Mouse (Mus musculus) embryonic facial prominence, embryonic 13.5 days (tissue): ENCODE results near the gene Atxn1. TPM values are rescaled to one million over a fixed set of nuclear protein-coding genes. Genes with fewer than 3 reads are reported as not detected.

Experiments used
- ATAC-seq: fragments of 200-750 bp; cut with Nextera tagmentation; 2 replicates; pipeline ENCODE4 v1.8.0; 2017; ENCODE audit warnings: low read depth; ENCODE audit not compliant: insufficient number of reproducible peaks, insufficient read depth, low FRiP score, low TSS enrichment
- H3K27ac ChIP-seq: fragments of 300-500 bp; sonication (generic); 2 replicates; pipeline ENCODE4 v1.5.1; 2015; ENCODE audit warnings: moderate library complexity, mild to moderate bottlenecking, inconsistent platforms
- H3K27me3 ChIP-seq: fragments of 300-500 bp; sonication (generic); 2 replicates; pipeline ENCODE4 v1.6.1; 2015; ENCODE audit warnings: mild to moderate bottlenecking, inconsistent platforms
- H3K36me3 ChIP-seq: fragments of 300-500 bp; sonication (generic); 2 replicates; pipeline ENCODE4 v1.6.1; 2015; ENCODE audit warnings: mild to moderate bottlenecking, inconsistent platforms
- H3K4me1 ChIP-seq: fragments of 300-500 bp; sonication (generic); 2 replicates; pipeline ENCODE4 v1.6.1; 2015; ENCODE audit warnings: inconsistent platforms
- H3K4me2 ChIP-seq: fragments of 300-500 bp; sonication (generic); 2 replicates; pipeline ENCODE4 v1.6.1; 2015; ENCODE audit warnings: moderate library complexity, mild to moderate bottlenecking, inconsistent platforms
- H3K4me3 ChIP-seq: fragments of 300-500 bp; sonication (generic); 2 replicates; pipeline ENCODE4 v1.5.1; 2015; ENCODE audit warnings: mild to moderate bottlenecking, inconsistent platforms
- H3K9ac ChIP-seq: fragments of 300-500 bp; sonication (generic); 2 replicates; pipeline ENCODE4 v1.6.1; 2015; ENCODE audit warnings: mild to moderate bottlenecking, inconsistent platforms
- H3K9me3 ChIP-seq: fragments of 300-500 bp; sonication (generic); 2 replicates; pipeline ENCODE4 v1.6.1; 2016; ENCODE audit warnings: inconsistent platforms
- WGBS: fragments of 180-500 bp; shearing (Covaris S2); methylation state at CpG from one replicate; pipeline ENCODE4 v1.1.7; 2015; ENCODE audit warnings: mixed read lengths; 5-methylcytosine and 5-hydroxymethylcytosine counted together
- polyA plus RNA-seq: library from polyadenylated mRNA; unstranded; fragments of >200 nt; fragmentation: Nextera tagmentation; extraction: Ambion mirVana; gene quantifications from 2 replicates; pipeline ENCODE4 v1.2.1, GENCODE M21; 2015

Atxn1 gene
- polyA plus RNA-seq, 1 experiment from 2014 or later: 5.5 TPM

DNA sequence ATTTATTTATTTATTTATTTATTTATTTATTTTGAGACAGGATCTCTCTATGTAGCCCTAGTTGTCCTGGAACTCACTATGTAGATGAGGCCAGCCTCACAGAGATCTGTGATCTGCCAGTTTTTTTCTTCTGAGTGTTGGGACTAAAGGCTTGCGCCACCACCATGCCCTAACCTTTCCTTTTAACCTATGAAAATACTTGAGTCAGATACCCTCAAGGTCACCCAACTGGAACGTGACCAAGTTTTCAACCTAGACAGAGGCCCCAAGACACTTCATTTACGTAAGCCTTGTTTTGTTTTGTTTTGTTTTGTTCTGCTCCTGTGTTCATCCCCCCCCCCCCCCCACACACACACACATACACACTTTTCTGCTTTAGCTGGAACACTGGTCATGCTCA, 459.3 kb downstream of the Atxn1 start:
- Histone ChIP-seq H3K27ac (no peak overlapping the region), H3K4me3 (no peak overlapping the region), H3K36me3 (no peaks in the 10 kb centered on the region), H3K27me3 (peaks cover 9% of the 10 kb centered on the region; the same call in 1 of the 2 replicates), H3K4me1 (peaks cover 21% of the 10 kb centered on the region), H3K9me3 (no peaks in the 10 kb centered on the region), H3K9ac (no peak overlapping the region), H3K4me2 (no peak overlapping the region)
- ATAC-seq: no peak
- 99% methylated on average over 3 of the region's 3 CpGs for WGBS

GRCm38 (mm10) chr13:45502791-45503190, 462.0 kb downstream of the Atxn1 start:
- Histone ChIP-seq H3K36me3 (no peaks in the 10 kb centered on the region), H3K9me3 (no peaks in the 10 kb centered on the region), H3K4me3 (no peak overlapping the region), H3K27me3 (no peaks in the 10 kb centered on the region), H3K4me2 (no peak overlapping the region), H3K4me1 (peaks cover 3% of the 10 kb centered on the region), H3K27ac (no peak overlapping the region), H3K9ac (no peak overlapping the region)
- no peak for ATAC-seq
- 88% methylated on average over 5 of the region's 5 CpGs for WGBS

GRCm38 (mm10) chr13:45499906-45500305, 464.9 kb downstream of the Atxn1 start:
- Histone ChIP-seq H3K4me3 (no peak overlapping the region), H3K27me3 (no peaks in the 10 kb centered on the region), H3K4me1 (no peaks in the 10 kb centered on the region), H3K4me2 (no peak overlapping the region), H3K27ac (no peak overlapping the region), H3K9ac (no peak overlapping the region), H3K9me3 (no peaks in the 10 kb centered on the region), H3K36me3 (no peaks in the 10 kb centered on the region)
- ATAC-seq: no peak
- 72% methylated on average over 3 of the region's 3 CpGs for WGBS
